Mouse (Mus musculus) olfactory bulb, adult 2 months (tissue): ENCODE data around the gene Fam166b.

Experiments
- CTCF ChIP-seq: fragments of 200-500 bp; IDR thresholded peaks from 2 replicates; pipeline ENCODE4 v1.5.1; 2012; ENCODE audit warnings: low read depth, mild to moderate bottlenecking, low read length, moderate library complexity; ENCODE audit not compliant: insufficient read depth
- POLR2A ChIP-seq: fragments of 200-500 bp; IDR thresholded peaks from 2 replicates; pipeline ENCODE4 v1.6.1; 2012; ENCODE audit warnings: mild to moderate bottlenecking, low read depth, low read length, moderate library complexity; ENCODE audit not compliant: insufficient read depth

DNA sequence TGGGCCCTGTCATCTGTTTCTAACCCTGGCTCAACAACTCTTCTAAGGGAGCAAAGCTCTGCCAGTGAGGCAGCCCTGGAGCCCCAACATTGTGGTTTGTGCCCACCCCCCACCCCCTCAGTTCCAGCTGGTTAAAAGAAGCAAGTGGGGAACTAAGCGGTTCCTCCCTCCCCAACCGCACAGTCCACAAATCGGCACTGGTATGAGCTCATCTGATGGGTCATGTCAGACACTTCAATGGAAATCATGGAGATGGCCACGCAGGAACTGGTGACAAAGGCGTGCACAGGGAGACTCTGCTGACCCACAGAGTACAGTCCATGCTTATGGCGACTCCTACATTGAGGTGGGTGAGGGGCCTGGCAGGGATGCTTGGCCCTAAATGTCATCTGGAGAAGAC lies 37.0 kb upstream of the Fam166b start:
- TF ChIP-seq CTCF: no peak
- TF ChIP-seq POLR2A: no peak
